Mouse (Mus musculus) thymus, postnatal 0 days (tissue): ENCODE results near the gene Ctnnbip1. TPM values are rescaled to one million over a fixed set of nuclear protein-coding genes. Genes with fewer than 3 reads are reported as not detected.

Experiments used
- DNase-seq: peaks from one replicate; pipeline ENCODE4 v3.0.0-alpha.2; 2015; ENCODE audit warnings: low spot score
- polyA plus RNA-seq: library from polyadenylated mRNA; unstranded; fragments of >200 nt; fragmentation: Nextera tagmentation; extraction: Ambion mirVana; gene quantifications from 2 replicates; pipeline ENCODE4 v1.2.1, GENCODE M21; 2015

Gene Ctnnbip1
- polyA plus RNA-seq, 1 experiment from 2014 or later: 28.3 TPM

DNA sequence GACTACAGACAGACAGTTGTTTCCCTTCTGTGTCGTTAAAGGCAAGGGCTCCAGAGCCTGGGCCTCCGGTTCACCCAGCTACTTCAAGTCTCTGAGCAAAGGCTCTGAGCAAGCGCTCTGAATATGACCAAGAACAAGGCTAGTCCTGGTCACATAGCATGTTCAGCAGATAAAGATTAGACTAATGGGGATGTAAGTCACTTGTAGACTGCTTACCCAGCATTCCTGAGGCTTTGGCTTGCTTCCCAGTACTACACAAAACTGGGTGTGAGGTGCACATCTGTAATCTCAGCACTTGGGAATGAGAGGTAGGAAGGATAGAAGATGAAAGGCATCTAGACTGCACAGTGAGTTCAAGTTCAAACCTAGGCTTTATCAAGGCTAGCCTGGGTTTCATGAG, 40.4 kb downstream of the Ctnnbip1 start:
- DNase-seq: no peak

DNA sequence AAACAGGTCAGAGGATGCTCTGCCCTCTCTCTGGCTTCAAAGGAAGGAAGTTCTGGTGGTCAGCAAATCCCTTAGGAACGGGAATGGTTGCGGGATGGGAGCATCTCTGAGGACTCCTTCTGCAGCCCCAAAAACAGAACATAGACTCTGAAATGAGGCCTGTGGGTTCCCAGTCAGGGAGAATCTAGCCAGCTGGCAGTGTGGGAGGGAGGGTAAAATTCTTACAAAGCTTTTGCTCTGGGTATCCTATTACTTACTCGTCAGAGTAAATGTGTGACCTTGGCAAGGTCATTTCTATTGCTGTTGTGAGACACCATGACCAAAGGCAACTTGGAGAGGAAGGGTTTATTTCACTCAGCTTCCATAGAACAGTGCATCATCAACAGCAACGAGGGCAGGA, 43.4 kb downstream of the Ctnnbip1 start:
- no peak for DNase-seq

DNA sequence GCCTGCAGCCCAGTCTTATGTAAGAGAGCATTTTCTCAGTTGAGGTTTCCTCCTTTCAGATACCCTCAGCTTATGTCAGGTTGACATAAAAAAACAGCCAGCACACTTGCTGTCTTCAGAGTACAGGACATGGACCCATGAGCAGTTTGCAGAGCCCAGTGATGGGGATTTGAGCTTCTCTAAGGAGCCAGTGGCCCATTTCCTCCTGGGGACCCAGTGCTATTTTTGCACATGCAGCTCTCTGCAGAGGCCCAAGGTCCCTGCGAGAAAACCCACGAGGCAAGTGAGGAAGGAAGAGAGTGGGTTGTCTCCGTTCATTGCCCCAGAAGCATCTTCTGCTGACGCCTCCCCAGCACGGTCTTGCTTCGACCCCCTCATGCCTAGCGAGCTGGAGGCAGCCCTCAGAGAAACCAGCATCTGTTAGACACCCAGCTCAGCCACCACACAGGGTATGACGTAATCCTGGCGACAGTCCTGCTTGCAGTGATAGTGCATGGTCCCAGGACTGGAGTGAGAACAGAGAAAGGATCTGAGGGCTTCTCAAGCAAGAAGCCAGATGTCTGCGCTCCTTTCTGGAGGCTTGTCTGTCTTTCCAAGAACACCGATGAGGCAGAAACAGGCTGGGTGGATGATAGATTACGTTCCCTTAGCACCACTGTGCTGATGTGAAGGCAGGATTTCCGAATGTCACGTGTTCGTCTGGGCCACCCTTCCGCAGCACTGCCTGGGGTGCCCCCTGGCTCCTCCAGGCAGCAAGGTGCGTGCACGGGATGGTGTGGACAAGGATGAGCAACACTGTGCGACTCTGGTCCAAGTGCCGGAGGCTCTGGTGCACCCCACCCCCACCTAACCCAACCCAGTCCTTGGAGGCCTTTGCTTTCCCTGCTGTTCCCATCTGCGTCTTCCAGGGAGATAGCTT, 44.2 kb downstream of the Ctnnbip1 start:
- DNase-seq: no peak

DNA sequence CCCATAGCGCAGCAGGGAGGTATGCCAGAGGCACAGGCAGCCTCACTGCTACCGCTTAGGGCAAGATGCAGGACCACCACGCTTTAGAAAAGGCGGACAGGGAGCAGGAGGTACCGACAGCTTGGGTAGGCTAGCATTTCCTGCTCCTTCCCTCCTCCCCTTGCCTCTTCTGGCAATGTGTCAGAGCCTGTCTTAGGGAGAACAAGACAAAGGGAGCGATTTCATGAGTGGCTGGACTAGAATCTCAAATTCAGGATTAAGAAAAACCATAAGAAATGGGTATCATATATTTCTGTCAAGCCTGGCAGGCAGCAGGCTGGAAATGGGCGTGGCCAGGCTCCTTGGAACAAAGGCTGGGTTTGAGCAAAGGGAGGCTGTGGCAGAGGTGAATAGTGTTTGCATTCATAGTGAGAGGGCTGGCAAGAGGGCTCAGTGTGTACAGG, 44.9 kb downstream of the Ctnnbip1 start:
- no peak for DNase-seq

DNA sequence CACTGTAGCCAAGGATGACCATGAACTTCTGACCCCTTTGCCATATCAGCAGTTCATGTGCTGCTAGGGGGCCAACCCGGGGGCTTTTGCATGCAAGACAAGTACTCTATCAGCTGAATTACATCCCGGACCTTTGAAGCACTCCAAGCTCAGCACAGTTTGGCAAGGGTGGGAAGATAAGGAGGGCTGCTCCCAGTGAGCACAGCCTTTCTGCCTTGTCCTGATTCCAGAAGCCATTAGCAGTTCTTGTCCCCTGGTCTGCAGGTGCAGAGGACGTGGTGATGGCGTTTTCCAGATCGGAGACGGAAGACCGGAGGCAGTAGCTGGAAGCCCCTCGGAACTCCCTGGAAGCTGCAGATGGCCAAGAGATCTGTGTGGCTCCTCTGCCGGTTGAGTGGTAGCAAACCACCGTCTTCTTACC, 45.9 kb downstream of the Ctnnbip1 start:
- DNase-seq: no peak

DNA sequence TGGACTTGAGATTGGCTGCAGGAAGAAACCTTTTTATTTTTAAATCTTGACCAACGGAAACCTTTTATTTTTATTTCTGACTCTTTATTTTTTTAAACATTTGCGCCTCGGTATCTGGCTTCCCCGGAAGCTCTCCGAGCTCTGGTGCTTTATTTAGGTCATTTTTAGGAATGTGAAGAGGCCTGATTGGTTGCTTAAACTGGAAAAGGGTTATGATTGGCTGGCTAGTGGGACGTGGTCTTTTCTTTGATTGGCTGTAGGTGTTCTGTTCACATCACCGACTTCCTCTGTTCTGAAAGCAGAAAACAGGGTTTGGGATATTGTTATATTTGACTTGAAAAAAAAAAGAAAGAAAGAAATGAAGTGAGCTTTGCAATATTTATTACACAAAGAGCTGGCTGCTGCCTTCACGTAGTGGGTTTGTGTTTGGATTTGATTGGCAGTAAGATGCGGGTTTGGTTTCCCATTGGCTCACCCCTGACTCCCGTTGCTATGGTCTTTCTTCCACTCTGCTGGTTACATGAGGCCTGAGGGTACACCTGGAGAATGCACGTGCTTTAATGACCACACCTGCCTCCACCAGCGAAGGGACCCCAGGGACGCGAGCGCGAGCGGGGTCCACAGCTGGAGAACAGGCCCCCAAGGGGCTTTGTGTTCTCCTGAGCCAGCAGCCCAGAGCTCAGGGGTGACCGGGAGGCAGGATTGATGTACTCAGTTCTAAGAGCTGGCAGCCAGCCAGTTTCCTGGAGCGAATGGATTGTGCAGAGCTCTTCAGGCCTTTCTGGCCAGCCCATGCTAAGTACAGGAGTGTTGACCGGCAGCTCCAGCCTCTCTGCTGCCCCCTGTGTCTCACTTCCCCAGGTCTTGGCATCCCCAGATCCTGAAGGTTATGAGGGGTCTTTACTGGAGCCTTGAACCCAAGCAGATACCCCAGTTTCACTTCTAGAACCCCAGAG, 46.7 kb downstream of the Ctnnbip1 start:
- DNase-seq: no peak

DNA sequence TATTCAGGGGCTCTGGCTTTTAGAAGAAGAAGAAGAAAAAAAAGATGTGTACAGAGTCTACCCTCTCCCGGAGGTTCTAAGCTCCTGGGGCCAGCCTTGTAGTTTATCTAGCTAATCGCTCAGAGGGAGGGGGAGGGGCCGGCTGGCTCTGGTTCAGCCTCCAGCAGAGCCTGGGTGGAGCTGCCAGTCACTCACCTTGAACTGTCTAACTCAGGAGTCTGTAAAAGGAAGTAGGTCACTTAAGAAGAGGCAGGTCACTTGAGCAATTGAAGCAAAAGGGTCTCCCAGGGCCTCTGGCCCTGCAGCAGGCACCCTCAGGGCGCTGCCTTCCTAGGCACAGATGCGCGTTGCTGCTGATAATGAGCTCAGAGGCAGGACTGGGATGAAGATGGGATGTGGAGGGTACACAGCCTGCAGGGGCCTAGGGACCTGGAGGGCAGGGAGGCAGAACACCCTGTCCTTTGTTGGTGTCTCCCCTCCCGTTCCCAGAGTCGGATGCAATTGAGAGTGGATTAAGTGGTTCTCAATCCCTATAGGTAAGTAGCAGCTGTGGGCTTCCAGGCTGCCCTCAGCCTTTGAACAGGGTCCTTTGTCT, 49.5 kb downstream of the Ctnnbip1 start:
- DNase-seq: no peak

DNA sequence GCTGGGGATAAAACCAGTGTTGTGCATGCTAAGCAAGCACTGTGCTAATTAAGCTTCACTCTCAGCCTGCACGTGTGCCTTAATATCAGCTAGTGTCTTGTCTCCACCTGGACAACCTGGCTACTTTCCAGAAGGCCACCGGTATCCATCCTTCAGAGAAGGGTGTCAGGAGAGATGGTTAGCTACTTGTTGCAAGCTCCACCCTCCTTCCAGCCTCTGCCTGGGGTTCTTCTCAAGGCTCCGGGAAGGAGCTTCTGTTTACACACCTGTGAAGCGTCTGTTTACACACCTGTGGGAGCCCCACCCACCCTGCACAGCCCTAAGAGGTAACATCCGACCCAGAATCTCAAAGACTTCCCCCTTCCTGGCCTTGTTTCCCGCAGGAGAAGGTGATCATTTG, 50.6 kb downstream of the Ctnnbip1 start:
- no peak for DNase-seq

DNA sequence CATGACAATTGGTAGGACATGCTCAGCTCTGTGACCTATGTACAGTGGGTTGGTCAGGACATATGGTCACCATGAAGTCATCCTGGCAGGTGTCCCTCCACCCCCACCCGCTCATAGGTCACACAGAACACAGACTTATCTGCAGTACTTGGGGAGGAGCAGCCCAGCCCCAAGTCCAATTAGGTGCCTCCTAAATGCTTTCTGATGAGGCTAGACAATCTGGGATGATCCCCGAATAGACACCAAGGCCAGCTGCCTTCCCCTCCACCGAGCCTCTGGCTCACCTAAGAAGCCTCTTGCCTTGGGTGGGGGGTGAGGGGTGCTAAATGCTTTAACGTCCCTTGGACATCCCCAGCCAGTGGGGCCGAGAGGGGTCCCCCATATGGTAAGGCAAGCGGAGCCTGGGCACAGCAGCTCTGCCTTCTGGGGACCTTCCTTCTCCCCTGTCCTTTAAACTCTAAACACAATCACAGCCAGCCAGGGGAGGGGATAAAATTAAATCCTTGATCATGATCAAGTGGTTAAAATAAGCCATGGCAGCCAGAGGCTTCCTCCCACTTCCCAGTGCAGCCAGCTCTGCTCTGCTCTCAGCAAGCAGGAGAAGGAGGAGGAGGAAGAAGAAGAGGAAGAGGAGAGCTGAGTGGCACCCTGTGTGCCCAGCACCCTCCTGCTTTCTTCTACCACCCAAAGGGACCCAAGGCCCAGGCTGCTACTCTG, 51.9 kb downstream of the Ctnnbip1 start:
- DNase-seq: no peak

DNA sequence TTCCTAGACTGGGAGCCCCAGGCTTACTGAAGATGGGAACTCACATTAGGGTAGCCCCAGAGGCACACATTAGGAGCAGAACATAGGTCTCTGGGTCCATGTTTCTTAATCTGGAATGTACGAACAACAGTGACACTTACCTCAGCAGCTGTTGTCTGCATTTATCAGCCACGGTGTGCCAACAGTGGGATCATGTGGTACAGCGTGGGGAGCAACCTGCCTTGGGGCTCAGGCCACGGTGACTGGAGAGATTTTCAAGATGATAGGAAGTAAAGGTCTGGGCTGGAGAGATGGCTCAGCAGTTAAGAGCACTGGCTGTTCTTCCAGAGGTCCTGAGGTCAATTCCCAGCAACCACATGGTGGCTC, 52.4 kb downstream of the Ctnnbip1 start:
- DNase-seq: no peak

DNA sequence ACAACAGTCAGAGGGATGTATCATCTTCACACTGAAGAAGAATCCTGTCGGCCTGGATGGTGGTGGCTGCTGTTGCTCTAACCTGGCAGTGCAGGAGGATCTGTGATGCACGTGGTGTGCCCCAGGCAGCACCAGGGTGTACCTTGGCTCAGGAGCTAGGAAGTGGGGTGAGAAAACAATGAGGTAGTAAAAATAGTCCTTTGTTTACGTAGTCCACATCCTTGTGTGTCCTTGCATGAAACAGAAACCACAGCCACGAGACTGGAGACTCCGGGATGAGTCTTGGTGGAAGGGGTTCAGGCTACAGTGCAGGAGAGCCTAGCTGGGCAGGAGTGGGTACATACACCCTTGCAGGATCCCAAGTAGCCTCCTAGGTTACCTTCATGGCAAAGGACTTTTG, 53.2 kb downstream of the Ctnnbip1 start:
- DNase-seq: no peak

DNA sequence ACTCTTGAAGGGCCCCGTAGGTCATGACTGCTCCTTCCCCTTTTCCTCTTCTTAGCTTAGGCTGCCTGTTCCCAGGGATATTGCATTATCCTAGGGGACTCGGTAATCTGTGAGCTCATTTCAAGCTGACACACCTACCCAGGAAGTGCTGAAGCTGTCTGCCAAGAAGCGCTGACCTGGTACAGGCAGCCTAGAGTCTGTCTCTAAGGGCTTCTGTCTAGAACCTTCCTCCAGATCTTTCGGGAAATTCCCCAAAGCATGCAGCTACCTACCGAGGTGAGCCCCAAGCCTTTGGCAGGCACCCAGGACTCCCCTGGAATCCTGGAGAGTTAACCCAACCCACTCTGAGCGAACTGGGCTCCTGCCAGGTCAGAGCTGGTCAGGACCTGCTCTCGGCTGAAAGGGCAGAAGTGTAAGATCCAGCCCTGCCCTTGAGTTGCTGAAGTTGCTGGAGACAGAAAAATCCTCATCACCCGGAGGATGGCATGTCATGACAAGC, 53.7 kb downstream of the Ctnnbip1 start:
- no peak for DNase-seq

DNA sequence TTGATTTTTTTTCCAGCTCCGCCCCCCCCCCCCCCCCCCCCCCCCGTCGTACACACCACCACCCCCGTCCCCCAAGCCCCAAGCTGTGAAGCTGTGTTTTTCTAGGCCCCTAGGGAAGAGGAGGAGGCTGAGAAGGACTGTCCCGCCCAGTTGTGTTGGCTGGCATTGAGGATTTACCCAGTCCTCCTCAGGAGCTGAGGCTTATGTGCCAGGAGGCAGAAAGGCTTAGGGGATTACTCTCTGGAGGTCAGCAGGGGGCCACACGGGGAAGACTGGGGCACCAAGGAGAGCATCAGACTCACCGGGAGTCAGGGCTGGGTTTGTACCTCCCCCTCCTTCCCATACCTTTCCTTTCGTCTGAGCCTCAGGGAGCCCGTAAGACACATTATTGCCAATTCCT, 54.4 kb downstream of the Ctnnbip1 start:
- no peak for DNase-seq

DNA sequence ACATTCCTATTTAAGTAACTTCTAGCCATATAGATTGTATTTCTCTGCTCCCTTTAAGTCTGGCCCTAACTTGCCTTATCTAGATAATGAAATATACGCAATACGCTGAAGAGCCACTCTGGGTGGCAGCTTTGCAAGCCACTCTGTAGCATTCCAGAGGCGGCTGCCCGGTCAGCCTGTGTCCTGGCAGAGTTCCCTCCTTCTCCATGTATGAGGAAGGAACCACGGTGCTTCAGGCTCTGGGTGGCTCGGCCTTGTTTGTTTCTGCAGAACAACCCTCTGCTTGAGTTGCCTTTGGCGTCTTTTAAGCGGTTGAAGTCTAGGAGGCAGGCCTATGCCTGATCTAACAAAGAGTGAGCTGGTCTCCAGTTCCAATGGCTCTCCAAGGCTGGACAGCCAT, 54.8 kb downstream of the Ctnnbip1 start:
- no peak for DNase-seq

DNA sequence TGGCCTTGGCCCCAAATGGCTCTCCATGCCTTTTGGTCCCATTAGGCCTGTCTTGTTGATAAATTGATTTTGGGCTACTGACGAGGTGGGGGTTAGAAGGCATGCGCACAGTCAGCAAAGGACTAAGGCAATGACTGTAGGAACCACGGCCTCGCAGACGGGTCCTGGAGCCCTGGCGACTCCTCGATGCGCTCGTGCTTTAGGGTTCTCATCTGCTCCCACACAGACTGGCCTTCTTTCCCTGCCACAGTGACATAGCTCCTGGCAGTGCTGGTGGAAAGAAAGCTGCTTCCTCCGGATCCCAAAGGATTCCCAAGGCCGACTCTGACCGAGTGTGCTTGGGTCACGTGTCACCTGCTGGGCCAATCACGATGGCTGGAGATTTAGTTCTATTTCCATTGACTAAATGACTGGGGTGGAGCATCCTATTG, 56.4 kb downstream of the Ctnnbip1 start:
- DNase-seq: no peak

DNA sequence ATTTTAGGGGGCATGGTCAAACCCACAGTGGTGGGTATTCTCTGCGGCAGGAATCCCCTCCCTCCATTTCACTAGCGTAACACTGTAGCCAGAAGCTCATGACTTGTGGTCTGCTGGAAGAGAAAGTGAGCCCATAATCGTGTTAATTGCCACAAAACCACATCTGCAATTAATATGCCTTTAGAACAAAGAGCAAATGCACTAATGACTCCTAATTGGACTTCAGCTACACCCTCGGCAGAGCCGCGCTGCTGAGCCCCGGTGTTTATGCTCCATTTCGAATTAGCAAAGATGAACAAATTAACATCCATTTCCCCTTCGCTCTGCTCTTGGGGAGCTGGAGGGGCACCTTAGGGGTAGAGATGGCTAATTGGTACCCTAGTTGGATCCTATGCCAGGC, 58.0 kb downstream of the Ctnnbip1 start:
- no peak for DNase-seq

DNA sequence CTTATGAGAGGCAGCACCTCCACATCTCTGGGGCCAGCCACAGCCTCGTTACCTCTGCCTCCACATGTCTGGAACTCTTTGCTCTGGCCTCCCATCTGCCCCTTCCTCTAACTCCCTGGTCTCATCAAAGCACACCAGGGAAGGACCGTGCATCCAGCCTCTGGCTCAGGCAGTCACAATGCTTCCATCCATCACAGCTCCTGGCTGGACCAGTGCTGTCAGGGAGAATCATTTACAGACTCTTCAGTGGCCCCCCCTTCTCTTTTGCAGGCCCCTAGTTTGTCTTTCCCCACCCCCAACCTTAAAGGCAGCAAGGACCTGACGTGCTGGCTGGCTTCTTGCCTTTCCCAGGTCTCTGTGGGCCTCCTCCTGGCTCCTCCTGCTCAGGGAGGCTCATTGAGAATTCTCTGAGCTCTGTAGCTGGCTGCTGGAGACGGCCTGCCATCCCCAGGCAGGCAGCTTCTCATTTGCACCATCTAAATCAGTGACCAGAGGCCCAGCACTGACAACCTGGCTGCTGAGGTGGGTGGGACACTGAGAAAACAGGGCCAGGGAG, 59.0 kb downstream of the Ctnnbip1 start:
- no peak for DNase-seq

DNA sequence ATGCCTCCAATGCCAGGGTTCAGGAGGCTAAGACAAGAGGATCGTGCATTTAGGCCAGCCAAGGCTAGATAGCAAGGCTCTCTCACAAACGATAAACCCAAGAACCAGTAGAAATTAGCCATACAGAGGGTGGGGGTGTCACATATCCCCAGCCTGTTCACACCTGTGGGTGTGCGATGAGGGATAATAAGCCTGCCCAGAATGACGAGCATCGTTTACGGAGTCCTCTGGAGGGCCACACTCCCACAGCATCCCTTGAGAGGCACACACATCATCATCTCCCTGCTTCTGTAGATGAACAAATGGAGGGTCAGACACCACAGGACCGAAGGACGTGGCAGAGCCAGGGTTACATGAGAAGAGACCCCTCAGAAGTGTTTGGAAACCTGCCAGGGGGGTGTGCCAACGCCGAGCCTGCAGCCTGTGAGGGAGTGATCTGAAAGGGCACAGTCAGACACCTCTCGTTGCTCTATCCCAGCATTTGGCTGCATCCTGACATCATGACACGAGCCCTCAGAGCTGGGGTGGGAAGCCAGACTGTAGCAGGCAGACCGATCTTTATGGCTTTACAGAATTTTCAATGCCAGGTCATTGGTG, 60.1 kb downstream of the Ctnnbip1 start:
- DNase-seq: no peak

DNA sequence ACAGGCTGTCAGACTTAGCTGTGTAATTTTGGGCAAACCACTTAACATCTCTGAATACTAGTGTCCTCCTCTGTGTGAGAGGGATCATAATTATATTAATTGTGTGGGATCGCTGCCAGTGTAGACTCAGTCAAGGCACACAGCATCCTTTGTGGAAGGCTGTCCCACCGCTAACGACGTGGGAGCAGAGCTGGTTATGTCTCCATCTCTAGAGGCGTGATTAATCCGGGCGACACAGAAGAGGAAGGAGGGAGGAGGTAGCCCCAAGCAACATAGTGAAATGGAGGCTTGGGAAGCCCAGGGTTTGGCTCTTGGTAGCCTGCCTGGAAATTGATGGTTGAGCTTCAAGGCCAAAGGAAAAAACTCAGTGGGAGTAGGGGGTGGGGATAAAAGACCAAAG, 60.8 kb downstream of the Ctnnbip1 start:
- no peak for DNase-seq

DNA sequence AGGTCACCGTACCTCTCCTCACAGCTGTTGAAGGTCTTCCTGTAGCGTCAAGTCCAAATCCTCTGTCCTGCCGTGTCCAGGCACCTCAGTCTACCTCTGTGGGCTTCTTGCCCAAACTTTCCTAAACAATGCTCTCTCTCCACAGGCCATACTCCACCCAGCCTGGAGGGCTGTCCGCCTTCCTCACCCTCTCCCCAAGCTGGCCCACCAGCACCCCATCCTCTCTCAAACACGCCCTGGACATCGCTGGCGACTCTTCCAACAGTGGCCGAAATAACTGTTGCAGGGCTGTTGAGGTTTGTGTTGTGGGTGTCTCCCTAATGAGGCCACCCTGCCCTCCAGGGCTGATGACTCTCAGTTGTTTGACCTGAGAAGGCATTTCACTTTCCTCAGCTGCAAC, 67.2 kb downstream of the Ctnnbip1 start:
- DNase-seq: no peak
